Mouse (Mus musculus): ENCODE results near the gene Rtkn. TPM values are rescaled to one million over a fixed set of nuclear protein-coding genes. Genes with fewer than 3 reads are reported as not detected.
A peak's percentile ranks its signal among the peaks of the same experiment; 100 is the strongest.

Rtkn gene
- polyA plus RNA-seq, 1 experiment from 2014 or later = 17.1 TPM

DNA sequence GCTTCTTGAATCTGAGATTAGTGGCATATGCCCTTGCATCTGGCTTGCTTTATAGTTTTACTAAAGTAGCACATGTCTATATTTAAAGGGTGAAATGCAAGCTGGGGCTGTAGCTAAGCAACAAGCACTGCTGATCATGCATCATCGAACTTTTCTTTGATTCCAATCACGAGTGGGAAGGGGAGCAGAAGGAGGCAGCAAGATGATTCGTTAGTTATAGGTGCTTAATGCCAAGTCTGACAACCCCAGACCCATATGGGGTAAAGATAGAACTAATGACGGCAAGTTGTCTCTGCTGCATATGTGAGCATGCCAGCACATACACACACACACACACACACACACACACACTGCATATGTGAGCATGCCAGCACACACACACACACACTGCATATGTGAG lies 31.1 kb upstream of the Rtkn start:
- Histone ChIP-seq H3K27ac (replicated peaks) (no peak overlapping the region), H3K9me3 (replicated peaks) (no peaks in the 10 kb centered on the region), H3K27me3 (replicated peaks) (no peaks in the 10 kb centered on the region), H3K36me3 (peaks cover 22% of the 10 kb centered on the region), H3K4me3 (replicated peaks) (no peak overlapping the region), H3K4me2 (no peak overlapping the region), H3K4me1 (peaks cover 37% of the 10 kb centered on the region), H3K9ac (replicated peaks) (no peak overlapping the region)
- WGBS = 62% methylated on average over 4 of the region's 4 CpGs
- no peak for ATAC-seq (ENCODE audit: low FRiP score)

DNA sequence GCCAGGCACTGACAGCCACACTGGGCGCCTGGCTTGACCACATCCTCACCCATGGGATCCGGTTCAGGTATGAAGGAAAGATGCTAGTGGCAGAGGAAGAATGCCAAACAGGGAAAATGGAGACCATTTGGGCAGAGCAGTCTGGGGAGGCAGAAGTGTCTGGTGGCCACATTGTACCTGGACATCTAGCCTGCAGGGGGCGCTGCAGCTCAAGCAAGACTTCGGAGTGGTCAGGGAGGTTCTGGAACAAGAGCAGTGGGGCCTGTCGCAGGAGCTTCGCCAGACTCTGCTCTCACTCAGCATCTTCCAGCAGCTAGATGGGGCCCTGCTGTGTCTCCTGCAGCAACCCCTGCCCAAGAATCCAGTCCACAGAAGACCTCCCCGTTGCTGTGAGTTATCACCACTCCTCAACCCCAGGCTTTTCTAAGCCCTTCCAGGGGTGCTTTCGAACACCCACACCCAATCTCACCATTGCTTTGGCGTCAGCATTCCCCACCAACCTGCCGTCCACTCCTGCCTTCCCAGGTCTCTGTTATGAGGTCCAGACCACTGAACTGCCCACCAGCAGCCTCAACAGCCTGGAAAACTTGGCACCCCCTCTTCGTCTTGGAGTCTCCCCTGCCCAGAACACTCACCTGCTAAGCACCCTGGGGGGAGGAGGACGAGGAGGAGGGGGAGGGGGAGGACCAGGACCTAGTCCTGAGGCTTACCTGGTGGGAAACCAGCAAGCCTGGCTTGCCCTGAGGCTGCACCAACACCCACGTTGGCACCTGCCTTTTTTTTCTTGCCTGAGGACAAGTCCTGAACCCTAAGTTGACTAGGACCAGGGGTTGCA lies 27.5 kb upstream of the Rtkn start:
- Histone ChIP-seq H3K9ac (replicated peaks) (peak overlapping the region; percentile 81), H3K27ac (replicated peaks) (peak overlapping the region; percentile 86), H3K9me3 (replicated peaks) (no peaks in the 10 kb centered on the region), H3K36me3 (peaks cover 27% of the 10 kb centered on the region), H3K27me3 (replicated peaks) (no peaks in the 10 kb centered on the region), H3K4me2 (peak overlapping the region; percentile 85), H3K4me3 (replicated peaks) (peak overlapping the region; percentile 72; the same call in 1 of the 2 replicates), H3K4me1 (peaks cover 34% of the 10 kb centered on the region)
- no peak for ATAC-seq (ENCODE audit: low FRiP score)
- WGBS = 41% methylated on average over 13 of the region's 13 CpGs

DNA sequence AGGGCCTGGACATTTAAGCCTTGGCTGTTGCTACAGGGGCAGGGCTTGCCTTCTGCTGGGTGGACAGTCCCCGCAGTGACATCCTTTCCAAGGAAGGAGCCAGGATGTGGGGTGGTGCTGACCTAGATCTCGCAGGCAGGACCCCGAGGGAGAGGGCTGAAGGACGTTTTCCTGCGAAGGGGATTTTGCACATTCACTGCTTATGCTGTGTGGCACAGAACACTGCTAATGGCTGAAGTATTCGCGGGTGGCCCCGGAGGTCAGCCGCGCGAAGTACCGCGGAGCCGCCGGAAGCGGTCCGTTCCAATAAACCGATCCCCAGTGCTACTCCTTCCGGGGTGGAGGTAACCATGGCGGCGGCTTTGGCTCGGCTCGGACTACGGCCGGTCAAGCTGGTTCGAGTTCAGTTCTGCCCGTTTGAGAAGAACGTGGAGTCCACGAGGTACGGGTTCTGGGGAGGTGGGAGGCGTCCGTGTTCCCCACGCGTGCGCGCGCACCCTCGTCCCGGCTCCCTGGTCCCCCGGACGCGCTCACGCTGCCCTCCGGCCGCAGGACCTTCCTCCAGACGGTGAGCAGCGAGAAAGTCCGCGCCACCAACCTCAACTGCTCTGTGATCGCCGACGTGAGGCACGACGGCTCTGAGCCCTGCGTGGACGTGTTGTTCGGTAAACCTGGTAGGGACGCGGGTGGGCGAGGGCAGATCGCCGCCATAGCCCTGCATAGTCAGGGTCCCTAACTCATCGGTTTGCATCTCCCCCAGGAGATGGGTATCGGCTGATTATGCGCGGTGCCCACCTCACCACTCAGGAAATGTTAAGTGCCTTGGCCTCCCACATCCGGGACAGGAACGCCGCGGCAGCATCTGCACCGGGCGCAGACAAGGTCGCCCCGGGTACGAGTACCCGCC lies 26.2 kb upstream of the Rtkn start, which contains the start of gene Mrpl53:
Gene Mrpl53, plus strand, starts transcription at position 279 of the 907 bp plus-strand sequence.
- Histone ChIP-seq H3K9ac (replicated peaks) (peak within 1 kb of the TSS; percentile 81), H3K27ac (replicated peaks) (peak within 1 kb of the TSS; percentile 86), H3K4me3 (replicated peaks) (peak within 1 kb of the TSS; percentile 72), H3K36me3 (peaks cover 27% of the 10 kb centered on the region), H3K9me3 (replicated peaks) (no peaks in the 10 kb centered on the region), H3K4me1 (peaks cover 26% of the 10 kb centered on the region), H3K4me2 (peak within 1 kb of the TSS; percentile 85), H3K27me3 (replicated peaks) (no peaks in the 10 kb centered on the region)
- WGBS = under 1% methylated on average over 74 of the region's 76 CpGs
- peak; percentile 91 for ATAC-seq (ENCODE audit: low FRiP score)

DNA sequence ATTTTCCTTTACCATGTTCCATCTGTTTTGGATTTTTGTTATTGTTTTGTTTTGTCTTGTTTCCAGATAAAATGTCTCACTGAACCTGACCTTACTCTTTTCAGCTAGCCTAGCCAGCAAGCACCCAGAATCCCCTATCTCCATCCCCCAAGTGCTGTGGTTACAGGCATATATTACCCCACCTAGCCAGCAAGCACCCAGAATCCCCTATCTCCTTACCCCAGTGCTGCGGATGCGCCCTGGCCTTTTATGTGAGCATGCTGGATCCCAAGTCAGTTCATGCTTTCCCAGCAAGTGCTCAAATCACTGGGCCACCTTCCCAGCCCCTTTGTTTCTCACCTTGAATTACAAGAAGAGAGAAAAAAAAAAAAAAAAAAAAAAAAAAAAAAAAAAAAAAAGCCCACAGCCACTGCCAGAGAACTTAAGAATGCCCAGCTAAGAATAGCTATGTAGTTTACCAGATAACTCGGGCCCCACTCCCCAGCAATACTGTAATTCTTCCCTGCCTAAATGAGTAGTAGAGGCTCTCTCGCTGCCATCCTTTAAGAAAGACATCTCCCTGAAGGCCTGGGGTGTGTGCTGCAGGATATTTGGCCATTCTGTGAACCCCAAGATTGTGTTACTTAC lies 23.6 kb upstream of the Rtkn start:
- Histone ChIP-seq H3K9me3 (replicated peaks) (no peaks in the 10 kb centered on the region), H3K9ac (replicated peaks) (no peak overlapping the region), H3K27me3 (replicated peaks) (no peaks in the 10 kb centered on the region), H3K4me1 (peaks cover 42% of the 10 kb centered on the region), H3K4me3 (replicated peaks) (no peak overlapping the region), H3K36me3 (peaks cover 13% of the 10 kb centered on the region), H3K4me2 (no peak overlapping the region), H3K27ac (replicated peaks) (no peak overlapping the region)
- 90% methylated on average over 4 of the region's 4 CpGs for WGBS
- no peak for ATAC-seq (ENCODE audit: low FRiP score)

DNA sequence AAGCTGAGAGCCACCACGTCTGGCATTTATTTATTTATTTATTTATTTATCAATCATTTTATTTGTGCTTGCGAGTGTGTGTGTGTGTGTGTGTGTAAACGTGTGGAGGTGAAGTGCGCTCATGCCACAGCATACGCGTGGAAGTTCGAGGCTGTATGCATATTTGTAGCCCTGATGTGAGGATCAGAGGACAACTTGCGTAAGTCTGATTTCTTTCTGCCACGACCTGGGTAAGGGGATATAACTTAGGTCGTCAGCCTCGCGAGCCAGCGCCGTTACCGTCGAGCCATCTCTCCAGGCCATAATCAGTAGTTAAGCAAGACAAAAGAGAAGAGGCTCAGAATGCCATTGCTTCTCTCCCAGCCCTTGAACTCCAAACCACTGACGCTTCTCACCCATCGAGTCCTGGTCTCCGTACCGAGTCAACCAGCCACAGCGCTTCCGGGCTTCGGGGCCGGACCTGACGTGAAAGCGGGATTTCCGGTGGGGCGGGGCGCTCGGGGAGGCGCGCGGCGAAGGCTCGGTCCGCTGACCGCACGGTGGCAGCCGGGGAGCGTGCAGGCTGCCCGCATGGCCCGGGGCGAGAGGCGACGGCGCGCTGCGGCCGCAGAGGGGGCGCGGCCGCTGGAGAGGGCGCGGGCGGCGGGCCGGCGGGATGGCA lies 20.1 kb upstream of the Rtkn start, which contains the start of gene Mogs:
Gene Mogs, plus strand, starts transcription at position 486 of the 661 bp plus-strand sequence.
- WGBS = 2% methylated on average over 58 of the region's 58 CpGs
- peaks cover 49% of the 10 kb centered on the region for H3K4me1 ChIP-seq

DNA sequence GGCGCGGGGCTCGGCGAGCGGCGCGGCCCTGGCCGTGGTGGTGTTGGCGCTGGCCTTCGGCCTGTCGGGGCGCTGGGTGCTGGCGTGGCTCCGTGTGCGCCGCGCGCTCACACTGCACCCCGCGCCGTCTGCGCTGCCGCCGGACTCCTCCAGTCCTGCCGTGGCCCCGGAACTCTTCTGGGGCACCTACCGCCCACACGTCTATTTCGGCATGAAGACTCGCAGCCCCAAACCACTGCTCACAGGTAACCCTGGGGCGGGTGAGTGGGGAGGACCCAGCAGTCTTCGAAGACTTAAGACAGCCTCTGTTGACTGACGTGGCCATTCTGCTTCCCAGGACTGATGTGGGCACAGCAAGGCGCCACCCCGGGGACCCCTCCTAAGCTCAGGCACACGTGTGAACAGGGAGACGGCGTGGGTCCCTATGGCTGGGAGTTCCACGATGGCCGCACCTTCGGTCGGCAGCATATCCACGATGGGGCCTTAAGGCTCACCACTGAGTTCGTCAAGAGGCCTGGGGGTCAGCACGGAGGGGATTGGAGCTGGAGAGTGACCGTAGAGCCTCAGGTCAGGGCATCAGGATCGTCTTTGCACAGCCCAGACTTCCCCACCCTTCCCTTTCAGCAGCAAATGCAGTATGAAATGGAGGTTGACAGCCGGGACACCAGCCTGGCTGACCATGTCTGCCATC lies 19.4 kb upstream of the Rtkn start:
- peaks cover 35% of the 10 kb centered on the region for H3K36me3 ChIP-seq
- peak; percentile 56 for ATAC-seq (ENCODE audit: low FRiP score)
- H3K4me3 ChIP-seq (replicated peaks) = peak overlapping the region; percentile 88
- H3K4me1 ChIP-seq = peaks cover 52% of the 10 kb centered on the region
- no peaks in the 10 kb centered on the region for H3K9me3 ChIP-seq (replicated peaks)
- H3K4me2 ChIP-seq = peak overlapping the region; percentile 92
- no peaks in the 10 kb centered on the region for H3K27me3 ChIP-seq (replicated peaks)
- peak overlapping the region; percentile 94 for H3K9ac ChIP-seq (replicated peaks)
- H3K27ac ChIP-seq (replicated peaks) = peak overlapping the region; percentile 83
- WGBS = 2% methylated on average over 30 of the region's 48 CpGs

More for the DNA sequence above, 20.1 kb upstream of the Rtkn start, which contains the start of gene Mogs:
- no peaks in the 10 kb centered on the region for H3K9me3 ChIP-seq (replicated peaks)
- peak within 1 kb of the TSS; percentile 92 for H3K4me2 ChIP-seq
- H3K27me3 ChIP-seq (replicated peaks) = no peaks in the 10 kb centered on the region
- peak within 1 kb of the TSS; percentile 88 for H3K4me3 ChIP-seq (replicated peaks)
- H3K36me3 ChIP-seq = peaks cover 35% of the 10 kb centered on the region
- peak within 1 kb of the TSS; percentile 83 for H3K27ac ChIP-seq (replicated peaks)
- H3K9ac ChIP-seq (replicated peaks) = peak within 1 kb of the TSS; percentile 94
- peak; percentile 91 for ATAC-seq (ENCODE audit: low FRiP score)

DNA sequence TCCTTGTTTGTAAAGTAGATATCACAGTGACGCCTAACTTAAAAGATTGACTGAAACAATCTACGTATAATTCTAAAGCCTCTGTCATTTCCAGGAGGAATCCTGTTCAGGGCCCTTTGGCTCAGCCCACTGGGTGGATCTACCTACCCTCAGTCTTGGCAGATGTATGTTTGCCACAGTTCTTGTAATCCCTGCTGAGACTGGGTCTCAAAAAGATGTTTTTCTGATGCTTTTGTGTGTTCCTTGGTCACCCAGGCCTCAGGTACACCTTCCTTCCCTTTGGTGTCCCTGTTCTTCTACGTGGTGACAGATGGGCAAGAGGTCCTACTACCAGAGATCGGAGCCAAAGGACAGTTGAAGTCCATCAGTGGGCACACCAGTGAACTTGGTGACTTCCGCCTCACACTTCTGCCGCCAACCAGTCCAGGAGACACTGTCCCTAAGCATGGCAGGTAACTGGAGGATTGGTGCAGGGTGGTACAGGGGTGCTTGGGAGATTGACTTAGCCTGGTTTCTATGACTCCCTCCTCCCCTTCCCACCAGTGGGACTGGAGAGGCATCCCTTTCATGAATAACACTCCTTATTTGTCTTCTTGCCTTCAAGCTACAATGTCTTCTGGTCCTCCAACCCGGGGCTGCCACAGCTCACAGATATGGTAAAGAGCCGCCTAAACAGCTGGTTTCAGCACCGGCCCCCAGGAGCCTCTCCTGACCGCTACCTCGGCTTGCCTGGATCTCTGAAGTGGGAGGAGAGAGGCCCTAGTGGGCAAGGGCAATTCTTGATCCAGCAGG lies 18.7 kb upstream of the Rtkn start:
- peaks cover 52% of the 10 kb centered on the region for H3K4me1 ChIP-seq

DNA sequence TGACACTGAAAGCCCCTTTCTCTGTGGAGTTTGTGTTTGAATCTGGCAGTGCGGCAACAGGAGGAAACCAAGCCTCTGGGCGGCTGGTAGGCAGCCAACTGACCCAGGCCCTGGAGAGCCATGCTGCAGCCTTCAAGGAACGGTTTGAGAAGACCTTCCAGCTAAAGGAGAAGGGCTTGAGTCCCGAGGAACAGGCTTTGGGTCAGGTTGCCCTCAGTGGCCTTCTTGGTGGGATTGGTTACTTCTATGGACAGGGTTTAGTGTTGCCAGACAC lies 18.2 kb upstream of the Rtkn start:
- Histone ChIP-seq H3K4me3 (replicated peaks) (no peak overlapping the region), H3K9me3 (replicated peaks) (no peaks in the 10 kb centered on the region), H3K4me1 (peaks cover 55% of the 10 kb centered on the region), H3K36me3 (peaks cover 30% of the 10 kb centered on the region), H3K4me2 (peak overlapping the region; percentile 92; the same call in 1 of the 2 replicates), H3K27me3 (replicated peaks) (no peaks in the 10 kb centered on the region), H3K9ac (replicated peaks) (no peak overlapping the region), H3K27ac (replicated peaks) (no peak overlapping the region)
- ATAC-seq (ENCODE audit: low FRiP score) = no peak
- 93% methylated on average over 4 of the region's 4 CpGs for WGBS

More for the DNA sequence above, 18.7 kb upstream of the Rtkn start:
- peak overlapping the region; percentile 92 for H3K4me2 ChIP-seq
- ATAC-seq (ENCODE audit: low FRiP score) = no peak
- no peaks in the 10 kb centered on the region for H3K9me3 ChIP-seq (replicated peaks)
- peak overlapping the region; percentile 94 for H3K9ac ChIP-seq (replicated peaks)
- peak overlapping the region; percentile 88 for H3K4me3 ChIP-seq (replicated peaks)
- H3K36me3 ChIP-seq = peaks cover 30% of the 10 kb centered on the region
- peak overlapping the region; percentile 83; the same call in 1 of the 2 replicates for H3K27ac ChIP-seq (replicated peaks)
- no peaks in the 10 kb centered on the region for H3K27me3 ChIP-seq (replicated peaks)
- WGBS = 82% methylated on average over 11 of the region's 11 CpGs

DNA sequence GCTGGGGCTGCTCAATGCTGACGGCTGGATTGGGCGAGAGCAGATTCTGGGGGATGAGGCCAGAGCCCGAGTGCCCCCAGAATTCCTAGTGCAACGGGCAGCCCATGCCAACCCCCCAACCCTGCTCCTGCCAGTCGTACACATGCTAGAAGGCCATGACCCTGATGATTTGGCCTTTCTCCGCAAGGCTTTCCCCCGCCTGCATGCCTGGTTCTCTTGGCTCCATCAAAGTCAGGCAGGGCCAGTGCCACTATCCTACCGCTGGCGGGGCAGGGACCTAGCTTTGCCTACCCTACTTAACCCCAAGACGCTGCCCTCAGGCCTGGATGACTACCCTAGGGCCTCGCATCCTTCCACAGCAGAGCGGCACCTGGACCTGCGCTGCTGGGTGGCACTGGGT lies 17.6 kb upstream of the Rtkn start:
- Histone ChIP-seq H3K27me3 (replicated peaks) (no peaks in the 10 kb centered on the region), H3K4me2 (no peak overlapping the region), H3K9me3 (replicated peaks) (no peaks in the 10 kb centered on the region), H3K36me3 (peaks cover 30% of the 10 kb centered on the region), H3K27ac (replicated peaks) (no peak overlapping the region), H3K4me1 (peaks cover 60% of the 10 kb centered on the region), H3K4me3 (replicated peaks) (no peak overlapping the region), H3K9ac (replicated peaks) (no peak overlapping the region; the same call in 1 of the 2 replicates)
- ATAC-seq (ENCODE audit: low FRiP score) = no peak
- 93% methylated on average over 13 of the region's 13 CpGs for WGBS

DNA sequence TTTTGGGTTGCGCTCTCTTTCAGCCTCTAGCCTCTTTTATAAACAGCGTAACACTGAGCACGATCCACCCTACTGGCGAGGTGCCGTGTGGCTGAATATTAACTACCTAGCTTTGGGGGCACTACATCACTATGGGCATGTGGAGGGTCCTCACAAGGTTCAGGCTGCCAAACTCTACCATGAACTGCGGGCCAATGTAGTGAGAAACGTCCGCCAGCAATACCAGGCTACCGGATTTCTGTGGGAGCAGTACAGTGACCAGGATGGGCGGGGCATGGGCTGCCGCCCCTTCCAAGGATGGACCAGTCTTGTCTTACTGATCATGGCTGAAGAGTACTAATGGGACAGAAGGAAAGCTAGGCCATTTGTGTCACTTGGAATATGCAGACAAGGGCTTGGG lies 16.9 kb upstream of the Rtkn start:
- Histone ChIP-seq H3K9me3 (replicated peaks) (no peaks in the 10 kb centered on the region), H3K4me1 (peaks cover 67% of the 10 kb centered on the region), H3K36me3 (peaks cover 30% of the 10 kb centered on the region), H3K4me3 (replicated peaks) (no peak overlapping the region), H3K4me2 (no peak overlapping the region), H3K27me3 (replicated peaks) (no peaks in the 10 kb centered on the region), H3K9ac (replicated peaks) (0 out of 2 replicates have a peak overlapping the region, but pooled peaks have one; percentile 1), H3K27ac (replicated peaks) (0 out of 2 replicates have a peak overlapping the region, but pooled peaks have one; percentile 3)
- WGBS = 81% methylated on average over 11 of the region's 11 CpGs
- ATAC-seq (ENCODE audit: low FRiP score) = no peak
